Mouse (Mus musculus) erythroid progenitor cell, adult 5-6 weeks (primary cell): ENCODE results near the gene Lect2. TPM values are rescaled to one million over a fixed set of nuclear protein-coding genes. Genes with fewer than 3 reads are reported as not detected.

ENCODE experiments used
- ATAC-seq: replicated peaks from 2 replicates; pipeline ENCODE4 v1.8.0; 2016; ENCODE audit warnings: moderate number of reproducible peaks, mild to moderate bottlenecking, moderate TSS enrichment, inconsistent platforms; ENCODE audit not compliant: poor library complexity, low FRiP score, severe bottlenecking
- total RNA-seq, 2 experiments: library from RNA; stranded (forward) in 1 of 2; stranded (reverse) in 1 of 2; fragments of 150-400 nt in 1 of 2; fragments of 186-747, 209-891 nt in 1 of 2; gene quantifications; 2 replicates each; pipeline versions ENCODE4 v1.2.3 to v1.2.4; 2015 to 2017; ENCODE audit warnings: low replicate concordance in 2 of 2

Lect2 gene
- total RNA-seq (2015; ENCODE audit: low replicate concordance) (not detected in 2 replicates), total RNA-seq (2017; ENCODE audit: low replicate concordance) (not detected in 2 replicates)

GRCm38 (mm10) chr13:56548401-56548800 lies at the start of gene Lect2:
Lect2 (minus strand) TSS chr13:56548502.
- no peak for ATAC-seq

DNA sequence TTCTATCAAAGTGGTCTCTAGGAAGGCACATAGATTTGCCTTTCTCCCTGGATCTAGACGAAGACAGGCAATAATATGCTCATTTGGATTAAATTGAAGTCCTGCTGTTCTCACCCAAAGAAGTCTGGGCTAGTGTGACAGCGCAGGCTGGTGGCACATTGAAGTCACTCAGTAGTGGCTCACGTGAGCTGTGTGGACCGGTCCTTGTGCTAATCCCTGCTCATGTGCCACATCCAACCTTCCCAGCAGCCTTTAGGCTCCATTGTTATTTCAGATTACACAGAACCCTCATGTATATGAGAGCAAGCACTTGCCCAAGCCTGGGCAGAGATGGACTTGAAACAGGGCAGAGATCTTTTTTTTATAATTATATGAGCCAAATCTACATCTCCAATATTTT lies 49.0 kb upstream of the Lect2 start:
- ATAC-seq: no peak

GRCm38 (mm10) chr13:56595246-56595645 lies 46.9 kb upstream of the Lect2 start:
- ATAC-seq: no peak

GRCm38 (mm10) chr13:56593961-56594391 lies 45.7 kb upstream of the Lect2 start:
- ATAC-seq: no peak

DNA sequence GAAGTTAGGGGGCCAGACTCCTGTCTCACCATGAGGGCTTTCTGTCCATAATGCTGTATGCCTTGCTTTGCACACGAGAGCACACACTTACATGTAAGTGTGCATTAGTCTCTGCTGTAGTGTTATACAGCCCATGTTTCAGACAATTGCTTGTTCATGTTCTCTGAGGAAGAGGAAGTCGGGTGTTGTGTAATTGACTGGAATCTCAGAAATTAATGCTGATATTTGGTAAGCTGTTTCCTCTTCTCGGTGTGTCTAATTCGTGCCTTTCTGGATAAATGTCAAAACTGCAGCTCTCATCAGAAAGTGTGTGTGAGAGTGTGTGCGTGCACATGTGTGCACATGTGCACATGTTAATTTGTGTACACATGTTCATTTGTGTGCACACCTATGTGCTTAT lies 44.9 kb upstream of the Lect2 start:
- ATAC-seq: no peak

- no peak for ATAC-seq
Observed at GRCm38 (mm10) chr13:56591939-56592338, 43.6 kb upstream of the Lect2 start.

DNA sequence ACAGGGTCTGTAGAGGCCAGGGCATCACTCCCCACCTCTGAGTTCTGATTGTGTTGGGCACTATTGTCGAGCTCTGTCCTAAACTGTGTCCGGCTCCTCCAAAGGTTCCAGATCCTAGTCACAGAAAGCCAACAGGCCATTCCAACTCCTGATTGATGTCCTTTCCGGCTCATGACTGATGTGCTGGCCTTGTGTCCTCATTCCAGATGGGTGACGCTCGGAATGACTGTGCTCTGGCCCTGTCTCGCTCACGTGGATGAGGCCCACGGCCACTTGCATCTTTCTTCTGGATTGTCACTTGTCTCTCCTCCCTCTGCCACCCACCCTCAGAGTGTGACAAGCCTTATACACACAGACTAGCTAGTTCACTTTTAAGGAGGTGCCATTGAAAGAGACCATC lies 42.9 kb upstream of the Lect2 start:
- no peak for ATAC-seq

- no peak for ATAC-seq
Observed at GRCm38 (mm10) chr13:56590202-56590601, 41.9 kb upstream of the Lect2 start.

DNA sequence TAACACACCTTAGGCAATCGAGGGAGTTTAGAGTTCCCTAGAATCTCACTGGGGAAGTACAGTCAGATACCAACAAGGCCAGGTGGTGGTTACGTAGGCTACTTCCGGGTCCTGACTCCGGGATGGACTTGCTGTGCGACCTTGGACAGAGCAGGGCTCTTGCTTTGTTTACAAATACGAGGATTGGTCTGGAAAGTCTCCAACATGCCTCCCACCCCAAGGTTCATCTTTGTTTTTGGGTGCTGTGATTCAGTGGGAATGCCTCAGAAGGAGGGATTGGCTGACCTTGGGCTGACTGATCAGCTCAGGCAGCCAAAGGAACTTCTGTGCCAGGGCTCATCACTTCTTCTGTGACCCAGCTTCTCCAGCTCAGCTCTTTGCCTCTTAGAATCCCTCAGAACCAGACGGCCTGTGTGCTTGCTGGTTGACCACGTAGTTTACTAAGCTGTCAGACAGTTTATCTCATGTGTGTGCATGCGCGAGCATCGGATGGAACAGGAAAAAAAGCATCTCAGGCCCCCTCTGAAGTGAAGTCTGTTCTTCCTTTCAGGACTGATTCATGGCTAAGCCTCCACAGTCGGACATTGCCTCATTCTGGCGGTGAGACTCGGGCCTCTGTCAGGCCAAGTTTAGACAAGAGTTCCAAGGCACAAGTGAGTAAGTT lies 40.3 kb upstream of the Lect2 start:
- ATAC-seq: no peak

DNA sequence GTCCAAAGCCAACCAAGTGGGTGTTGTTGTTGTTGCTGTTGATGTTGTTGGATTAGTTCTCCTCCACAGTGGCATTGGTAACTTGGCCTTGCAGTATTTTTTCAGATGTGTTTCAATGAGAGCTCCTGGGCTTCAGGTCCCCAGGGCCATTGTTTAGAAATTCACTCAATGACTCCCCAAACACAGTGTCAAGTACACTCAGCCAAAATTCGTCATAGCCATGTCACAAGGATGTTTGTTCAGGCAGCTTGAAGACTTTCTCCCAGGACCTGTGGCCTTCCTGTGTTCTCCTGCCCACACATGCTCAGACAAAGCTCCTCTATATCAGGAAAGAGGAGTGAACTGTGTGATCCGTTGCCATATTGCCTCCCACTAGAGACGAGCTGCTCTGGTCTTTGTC lies 37.7 kb upstream of the Lect2 start:
- no peak for ATAC-seq

DNA sequence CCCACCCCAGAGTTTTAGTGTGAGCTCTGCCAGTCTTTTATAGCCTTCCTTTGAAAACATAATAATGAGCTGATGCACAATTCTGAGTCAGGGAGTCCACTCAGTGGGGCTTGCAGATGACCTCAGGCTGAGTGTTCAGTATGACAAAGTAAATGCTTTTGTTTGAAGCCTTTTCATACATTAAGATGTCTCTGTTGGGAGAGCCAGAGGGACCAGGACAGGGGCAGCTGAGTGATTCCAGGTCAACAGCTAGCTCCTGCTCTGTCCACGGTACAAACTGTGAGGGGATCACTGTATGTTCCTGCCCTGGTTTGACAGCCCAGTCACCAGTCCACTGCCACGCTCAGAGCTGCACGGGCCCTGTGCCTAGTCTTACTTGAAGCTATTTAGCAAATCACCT lies 34.4 kb upstream of the Lect2 start:
- no peak for ATAC-seq

GRCm38 (mm10) chr13:56581961-56582434 lies 33.7 kb upstream of the Lect2 start:
- no peak for ATAC-seq

DNA sequence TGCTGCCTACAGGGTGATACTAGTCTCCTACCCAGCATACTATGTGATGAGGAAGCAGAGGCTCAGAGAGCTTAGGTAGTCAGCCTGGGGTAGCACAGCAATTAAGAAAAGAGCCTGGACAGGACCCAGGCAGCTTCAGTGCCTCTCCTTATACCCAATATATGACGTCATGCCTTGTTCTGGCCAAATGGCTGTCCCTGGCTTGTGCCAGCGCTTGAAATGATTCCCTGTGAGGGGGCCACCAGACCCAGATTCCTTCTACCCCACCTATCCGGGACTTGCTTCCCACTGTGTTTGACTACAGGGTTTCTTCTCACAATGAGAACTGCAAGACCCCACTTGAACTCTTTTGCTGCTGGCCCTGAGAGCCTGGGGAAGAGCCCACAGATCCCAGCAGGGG lies 33.2 kb upstream of the Lect2 start:
- no peak for ATAC-seq

DNA sequence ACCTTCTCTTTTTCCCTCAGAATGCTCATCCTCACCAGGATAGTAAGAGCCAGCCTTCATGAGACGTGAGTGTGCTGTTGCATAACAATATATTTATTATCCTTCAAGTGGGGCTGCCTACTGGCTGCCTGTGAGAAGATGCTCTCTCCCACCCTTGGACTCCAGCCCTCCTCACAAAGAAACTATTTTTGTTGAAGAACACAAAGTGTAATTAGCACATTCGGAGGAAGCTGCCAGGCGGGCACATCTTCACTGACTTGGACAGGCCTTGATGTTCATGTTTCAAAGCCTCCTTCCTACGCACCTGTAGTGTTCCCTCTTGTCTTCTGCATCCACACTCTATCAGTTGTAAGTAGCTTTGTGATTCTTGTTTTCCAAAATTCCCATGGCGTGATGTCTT lies 32.1 kb upstream of the Lect2 start:
- no peak for ATAC-seq

DNA sequence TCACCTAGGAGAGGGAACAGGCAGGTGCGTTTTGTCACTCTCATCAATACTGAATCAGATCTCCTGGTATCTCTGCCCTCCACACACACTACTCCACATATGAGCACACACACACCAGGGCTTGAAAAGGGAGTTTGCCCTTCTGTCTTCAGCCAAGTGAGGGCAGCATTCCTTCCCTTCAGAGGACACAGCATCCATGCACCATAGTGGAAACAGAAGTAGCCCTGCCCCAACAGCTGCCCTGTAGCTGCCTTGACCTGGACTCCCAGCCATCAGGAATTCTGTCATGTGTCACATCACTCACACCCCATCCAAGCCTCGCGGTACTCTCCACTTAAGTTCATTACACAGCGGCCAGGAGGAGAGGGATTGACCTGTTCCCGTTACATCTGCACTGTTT lies 29.8 kb upstream of the Lect2 start:
- ATAC-seq: no peak

DNA sequence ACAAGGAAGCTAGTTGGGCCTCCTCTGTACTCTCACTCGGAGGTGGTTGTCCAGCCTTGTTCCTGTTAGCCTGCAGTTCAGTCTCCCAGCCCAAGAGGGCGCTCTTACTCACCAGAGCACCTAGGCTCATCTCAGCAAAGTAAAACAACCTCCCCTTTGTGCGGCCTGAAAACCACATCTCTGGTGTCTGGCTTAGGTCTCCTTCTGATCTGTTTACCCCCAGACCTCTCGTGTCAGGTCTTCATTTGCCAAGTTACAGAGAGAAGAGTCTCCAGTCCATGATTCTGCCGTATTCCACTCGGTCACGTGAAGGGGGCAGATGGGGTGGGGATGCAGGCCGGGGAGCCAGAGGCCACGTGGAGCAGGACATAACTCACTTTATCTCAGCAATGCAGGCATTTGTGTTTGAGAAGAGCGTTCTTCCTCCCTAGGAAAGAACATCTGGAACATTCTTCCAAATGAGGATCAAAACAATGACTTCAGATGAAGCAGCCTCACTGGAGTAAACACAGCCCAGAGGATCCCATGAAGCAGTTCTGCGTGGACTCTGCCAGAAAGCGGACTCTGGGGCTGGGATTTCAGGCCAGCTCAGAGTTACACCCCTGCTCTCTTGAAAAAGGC lies 27.5 kb upstream of the Lect2 start:
- ATAC-seq: no peak

- no peak for ATAC-seq
Observed at GRCm38 (mm10) chr13:56575074-56575473, 26.8 kb upstream of the Lect2 start.

- no peak for ATAC-seq
Observed at GRCm38 (mm10) chr13:56571645-56572044, 23.3 kb upstream of the Lect2 start.

DNA sequence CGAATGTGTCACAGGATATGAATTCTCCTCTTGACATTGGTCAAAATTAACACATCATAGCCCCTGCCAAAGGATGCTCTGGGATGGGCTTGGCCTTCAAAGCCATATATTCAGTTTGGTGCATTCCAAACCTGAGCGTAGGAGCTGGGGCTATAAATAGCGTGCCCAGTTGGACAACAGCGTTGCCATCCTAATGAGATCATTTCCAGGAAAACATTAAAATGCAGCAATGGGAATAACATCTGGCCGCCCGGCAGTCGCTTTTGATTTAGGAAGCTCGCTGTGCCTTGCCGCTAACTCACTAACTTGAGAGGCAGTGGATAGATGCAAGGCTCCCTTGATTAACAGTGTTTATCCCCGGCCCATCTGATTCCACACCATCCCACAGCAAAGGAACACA lies 18.0 kb upstream of the Lect2 start:
- ATAC-seq: no peak

- no peak for ATAC-seq
Observed at GRCm38 (mm10) chr13:56563075-56563474, 14.8 kb upstream of the Lect2 start.

- ATAC-seq: no peak
Observed at GRCm38 (mm10) chr13:56561129-56561528, 12.8 kb upstream of the Lect2 start.
